Mouse (Mus musculus) E14TG2a.4 (cell line): ENCODE data around the gene Ipmk.

Experiments used
- CTCF ChIP-seq: conservative IDR thresholded peaks from 2 replicates; pipeline ENCODE4 v1.5.1; 2014; ENCODE audit warnings: low read length
- NANOG ChIP-seq: IDR thresholded peaks from 2 replicates; pipeline ENCODE4 v1.6.1; 2014; ENCODE audit warnings: borderline replicate concordance, low read length, mixed read lengths
- POU5F1 ChIP-seq: IDR thresholded peaks from 2 replicates; pipeline ENCODE4 v1.6.1; 2014; ENCODE audit warnings: low read length, borderline replicate concordance

DNA sequence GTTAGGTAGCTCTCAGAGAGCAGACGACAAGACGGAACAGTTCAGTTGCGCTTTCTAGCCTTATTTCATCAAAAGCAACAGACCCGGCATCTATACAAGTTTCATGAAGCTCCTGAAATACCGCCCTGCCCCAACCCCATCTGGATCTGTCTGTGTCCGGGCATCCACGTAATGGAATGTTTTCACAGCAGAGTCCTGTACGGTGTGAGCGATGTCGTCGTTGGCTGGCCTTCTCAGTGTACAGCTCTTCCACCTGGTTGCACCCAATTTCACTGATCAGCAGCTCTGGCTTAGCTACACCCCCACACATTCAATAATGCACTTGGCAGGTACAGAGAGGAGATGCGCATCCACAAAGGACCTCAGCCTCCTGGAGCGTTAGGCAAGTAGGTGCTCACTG, 126.0 kb downstream of the Ipmk start:
- TF ChIP-seq CTCF (no peak), POU5F1 (no peak), NANOG (no peak)
